Mouse (Mus musculus) mammary gland, adult 2 months (tissue): ENCODE measurements around the gene Fam71b. TPM values are rescaled to one million over a fixed set of nuclear protein-coding genes. Genes with fewer than 3 reads are reported as not detected.

ENCODE experiments used
- polyA plus RNA-seq: library from polyadenylated mRNA; depleted of rRNA; stranded (reverse); fragments of >200 nt; gene quantifications from 2 replicates; pipeline ENCODE4 v1.2.3, GENCODE M21; 2012; ENCODE audit warnings: low replicate concordance; rRNA removed

The Fam71b gene
- polyA plus RNA-seq, result 0.27 and 0.68 TPM in 2 replicates

GRCm38 (mm10) chr11:46396167-46396859 lies at the start of gene Fam71b:
Fam71b (plus strand) TSS chr11:46396559.

GRCm38 (mm10) chr11:46389336-46390117 lies 6.8 kb upstream of the Fam71b start, which contains the start of gene Itk:
Itk (minus strand) TSS chr11:46389515.

GRCm38 (mm10) chr11:46436760-46437458 lies 40.5 kb downstream of the Fam71b start, which contains the start of gene Med7:
Med7 (plus strand) TSS chr11:46436925.

GRCm38 (mm10) chr11:46454453-46455045 lies 58.2 kb downstream of the Fam71b start, which contains the start of gene Havcr2:
Havcr2 (plus strand) TSS chr11:46454935.

Other genes with a start within 250 kb of the Fam71b start
- 0.87 and 3.2 TPM in 2 replicates for gene Nipal4, start 230.1 kb upstream of the Fam71b start, polyA plus RNA-seq
- 0.07 and 0.68 TPM in 2 replicates for gene Fndc9, start 161.0 kb upstream of the Fam71b start, polyA plus RNA-seq
- gene Cyfip2, start 83.7 kb upstream of the Fam71b start, polyA plus RNA-seq, result 8.6 and 14.7 TPM in 2 replicates
- gene Itk, start 7.0 kb upstream of the Fam71b start, polyA plus RNA-seq, result 9.9 and 10.8 TPM in 2 replicates
- 12.8 and 16.0 TPM in 2 replicates for gene Med7, start 40.4 kb downstream of the Fam71b start, polyA plus RNA-seq
- 0.48 and 0.69 TPM in 2 replicates for gene Havcr2, start 58.4 kb downstream of the Fam71b start, polyA plus RNA-seq
- not detected in 2 replicates for gene Gm12169, start 127.7 kb downstream of the Fam71b start, polyA plus RNA-seq
- not detected in 2 replicates for gene BC053393, start 175.0 kb downstream of the Fam71b start, polyA plus RNA-seq
- gene Dppa1, start 232.7 kb downstream of the Fam71b start, polyA plus RNA-seq, result not detected in 2 replicates